Comparison of ENCODE assay signal across 10 mouse cellular contexts in genomic region chr4:88523241-88523640, GRCm38 (mm10). TPM values are rescaled to one million over a fixed set of nuclear protein-coding genes. Genes with fewer than 3 reads are reported as not detected.
DNase-seq lines count a peak whose midpoint lies in the region; ATAC-seq and TF ChIP-seq lines count a peak whose summit lies in the region.
"Had no signal": no experiment of that assay in that cellular context is flagged by ENCODE, and none has a peak within 500 bp of the region (broad histone marks: within the 10 kb centered on the region; RNA-seq: fewer than 3 reads in every experiment).

No protein-coding gene starts in this region.

- H3K27me3 ChIP-seq in cerebellum, adult 2 months (ENCODE audit: control insufficient read depth, insufficient read depth, low read length): no peaks in the 10 kb centered on the region

- no peak overlapping the region for H3K4me3 ChIP-seq in cerebellum, adult 2 months (replicated peaks; ENCODE audit: insufficient read depth, low read depth, low read length)
- no peak overlapping the region for H3K4me3 ChIP-seq in left cerebral cortex, adult 2 months

- intact Hi-C loops in left cerebral cortex, adult 2 months (cut with DNase I): no loop called here

- TF ChIP-seq POLR2A in cerebellum, adult 2 months (IDR thresholded peaks at IDR 0.05; ENCODE audit: borderline replicate concordance, insufficient read depth, low read length): no peak

- peak; percentile 56 for ATAC-seq in megakaryocyte, adult 5-6 weeks (ENCODE audit: poor library complexity, severe bottlenecking)

- no peak for TF ChIP-seq CTCF in cerebellum, adult 2 months (IDR thresholded peaks at IDR 0.05; ENCODE audit: borderline replicate concordance, insufficient read depth, low read depth, low read length)
- TF ChIP-seq CTCF in left cerebral cortex, adult 2 months (IDR thresholded peaks at IDR 0.05): peak; percentile 50

- no peaks in the 10 kb centered on the region for H3K4me1 ChIP-seq in cerebellum, adult 2 months (ENCODE audit: control insufficient read depth, insufficient read depth, low read length)

- DNase-seq in cerebellum, postnatal 10 days: peak; percentile 57 to 59
- no peak for DNase-seq in cerebellum, adult 2 months
- no peak for DNase-seq in left cerebral cortex, adult 2 months (ENCODE audit: extremely low spot score in 1 of 2, low spot score in 2 of 2)
- no peak for DNase-seq in left cerebral cortex, adult 9 months (ENCODE audit: low spot score in 2 of 2)
- peak; percentile 63 for DNase-seq in embryo, embryonic 10.5 days (ENCODE audit: low spot score)
- DNase-seq in cerebellum, adult 8-10 months: no peak
- DNase-seq in cerebellum, postnatal 36 days: no peak

- H3K27ac ChIP-seq in cerebellum, adult 2 months (ENCODE audit: insufficient read depth, low read length): no peak overlapping the region
- H3K27ac ChIP-seq in left cerebral cortex, adult 2 months: no peak overlapping the region

RNA-seq across cellular contexts. Expression of gene Ifnb1, which starts 0.7 kb away (rescaled TPM):
- polyA plus RNA-seq in cerebellum, adult 2 months (2012; rRNA removed): not detected in 2 replicates
- total RNA-seq in left cerebral cortex, adult 2 months (2021): not detected
- total RNA-seq in megakaryocyte, adult 5-6 weeks (2015): not detected in 2 replicates
- total RNA-seq in megakaryocyte, adult 5-6 weeks (2017): not detected in 2 replicates
- total RNA-seq: left cerebral cortex, adult 8-10 months had no signal
- polyA plus RNA-seq: gonadal fat pad, adult 2 months had no signal

RNA-seq across cellular contexts. Expression of gene Ifna15, which starts 34.8 kb away (rescaled TPM):
- polyA plus RNA-seq in cerebellum, adult 2 months (2012; rRNA removed): not detected in 2 replicates
- total RNA-seq in left cerebral cortex, adult 2 months (2021): not detected
- total RNA-seq in megakaryocyte, adult 5-6 weeks (2015): not detected in 2 replicates
- total RNA-seq in megakaryocyte, adult 5-6 weeks (2017): not detected in 2 replicates
- total RNA-seq: left cerebral cortex, adult 8-10 months had no signal
- polyA plus RNA-seq: gonadal fat pad, adult 2 months had no signal

RNA-seq across cellular contexts. Expression of gene Ifna14, which starts 48.4 kb away (rescaled TPM):
- polyA plus RNA-seq in cerebellum, adult 2 months (2012; rRNA removed): not detected in 2 replicates
- total RNA-seq in left cerebral cortex, adult 2 months (2021): not detected
- not detected in 2 replicates for total RNA-seq in megakaryocyte, adult 5-6 weeks (2015)
- total RNA-seq in megakaryocyte, adult 5-6 weeks (2017): not detected in 2 replicates
- total RNA-seq: left cerebral cortex, adult 8-10 months had no signal
- polyA plus RNA-seq: gonadal fat pad, adult 2 months had no signal

Comparison
In these comparisons a context has a peak if more than half of its experiments do, and no peak if none do; other contexts are left out.
1. DNase-seq: peak in cerebellum, postnatal 10 days (2 of 2) and embryo, embryonic 10.5 days (single experiment); none in cerebellum, adult 2 months (0 of 2), left cerebral cortex, adult 2 months (0 of 2), left cerebral cortex, adult 9 months (0 of 2), cerebellum, adult 8-10 months (single experiment) and cerebellum, postnatal 36 days (0 of 2).